Mouse (Mus musculus): ENCODE results near the gene Nrxn3.

DNA sequence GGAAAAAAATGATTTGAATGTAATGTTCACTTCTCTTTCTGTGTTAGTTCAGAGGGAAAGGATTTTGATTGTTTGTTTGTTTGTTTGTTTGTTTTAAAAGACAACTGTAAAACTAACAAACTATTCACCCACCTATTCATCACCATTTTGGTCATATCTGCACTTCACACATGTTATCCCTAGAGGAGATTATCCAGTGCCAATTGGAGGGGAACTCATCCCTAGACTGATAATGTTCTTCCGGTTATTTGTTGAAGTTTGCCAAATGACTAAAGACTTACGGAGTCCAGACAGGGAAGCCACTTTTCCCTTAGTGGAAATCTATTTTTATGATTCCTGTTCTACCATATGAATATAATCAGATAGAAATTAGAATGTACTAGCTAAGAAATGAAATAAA, 831.5 kb downstream of the Nrxn3 start:
- no peak for TF ChIP-seq CTCF (IDR thresholded peaks at IDR 0.05; ENCODE audit: borderline replicate concordance, control insufficient read depth, extremely low read depth, insufficient read depth, low read length, poor library complexity)
- no peak for TF ChIP-seq POLR2A (IDR thresholded peaks at IDR 0.05; ENCODE audit: control insufficient read depth, extremely low read depth, insufficient read depth, low read length, poor library complexity)

Measured in thymus, adult 2 months (tissue).